10 mouse cellular contexts compared by ENCODE assay signal in the genomic region with DNA sequence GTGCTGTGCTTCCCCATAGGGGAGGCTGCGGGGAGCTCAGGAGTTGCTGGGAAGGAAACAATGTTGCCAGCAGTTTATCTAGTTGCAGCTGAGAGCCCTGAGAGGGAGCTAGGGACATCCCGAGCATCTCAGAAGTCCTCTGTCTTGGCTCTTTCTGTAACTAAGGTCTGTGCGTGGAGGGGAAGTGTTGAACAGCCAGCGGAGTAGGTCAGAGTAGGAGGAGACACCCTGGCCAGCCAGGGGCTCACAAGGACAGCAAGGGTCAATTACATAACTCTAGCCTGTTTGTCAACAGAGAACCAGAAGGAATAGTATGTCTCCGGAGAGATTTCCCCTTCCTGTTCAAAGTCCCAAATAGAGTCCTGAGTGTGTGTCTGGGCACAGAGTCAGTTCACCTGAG. TPM values are rescaled to one million over a fixed set of nuclear protein-coding genes. Genes with fewer than 3 reads are reported as not detected.
A peak's percentile ranks its signal among the peaks of the same experiment; 100 is the strongest.
DNase-seq lines count a peak whose midpoint lies in the region; ATAC-seq and TF ChIP-seq lines count a peak whose summit lies in the region.
"Had no signal": no experiment of that assay in that cellular context is flagged by ENCODE, and none has a peak within 500 bp of the region (broad histone marks: within the 10 kb centered on the region; RNA-seq: fewer than 3 reads in every experiment).

No protein-coding gene starts in this region.

- H3K4me1 ChIP-seq in kidney, embryonic 16.5 days (ENCODE audit: insufficient read depth, low read length): peaks cover 29% of the 10 kb centered on the region
- H3K4me1 ChIP-seq in forebrain, postnatal 0 days (ENCODE audit: insufficient read depth): peaks cover 9% of the 10 kb centered on the region; the same call in 1 of the 2 replicates

- no peak overlapping the region for H3K27ac ChIP-seq in kidney, embryonic 16.5 days (ENCODE audit: low read length)
- H3K27ac ChIP-seq in forebrain, postnatal 0 days (ENCODE audit: low read depth, low read length): no peak overlapping the region
- H3K27ac ChIP-seq: forebrain, embryonic 12.5 days; midbrain, embryonic 12.5 days had no signal

- H3K27me3 ChIP-seq in kidney, embryonic 16.5 days (ENCODE audit: insufficient read depth, low read length): no peaks in the 10 kb centered on the region
- H3K27me3 ChIP-seq in forebrain, postnatal 0 days (ENCODE audit: insufficient read depth, low read length): no peaks in the 10 kb centered on the region
- H3K27me3 ChIP-seq: midbrain, embryonic 12.5 days had no signal

- no peak for TF ChIP-seq CTCF in forebrain, postnatal 0 days (IDR thresholded peaks at IDR 0.05; ENCODE audit: low read depth)

- H3K9me3 ChIP-seq in kidney, embryonic 16.5 days (ENCODE audit: low read length): no peaks in the 10 kb centered on the region
- H3K9me3 ChIP-seq in forebrain, postnatal 0 days (ENCODE audit: low read length): no peaks in the 10 kb centered on the region
- H3K9me3 ChIP-seq: forebrain, embryonic 12.5 days; midbrain, embryonic 12.5 days had no signal

- H3K4me2 ChIP-seq in kidney, embryonic 16.5 days (replicated peaks; ENCODE audit: low read depth, low read length): no peak overlapping the region
- H3K4me2 ChIP-seq in forebrain, postnatal 0 days (ENCODE audit: low read depth): no peak overlapping the region
- H3K4me2 ChIP-seq: forebrain, embryonic 12.5 days; midbrain, embryonic 12.5 days had no signal

- no peak overlapping the region for H3K4me3 ChIP-seq in kidney, embryonic 16.5 days (ENCODE audit: low read length)
- H3K4me3 ChIP-seq in forebrain, postnatal 0 days (ENCODE audit: low read depth, low read length): no peak overlapping the region
- H3K4me3 ChIP-seq: forebrain, embryonic 12.5 days; midbrain, embryonic 12.5 days had no signal

- intact Hi-C loops in left cerebral cortex, postnatal 36 days (cut with DNase I): no loop called here

- no peak overlapping the region for H3K9ac ChIP-seq in kidney, embryonic 16.5 days (replicated peaks; ENCODE audit: low read length)
- no peak overlapping the region for H3K9ac ChIP-seq in forebrain, postnatal 0 days
- H3K9ac ChIP-seq: forebrain, embryonic 12.5 days; midbrain, embryonic 12.5 days had no signal

- 63% methylated on average over 5 of the region's 5 CpGs for WGBS in kidney, embryonic 16.5 days
- WGBS in forebrain, postnatal 0 days: 67% methylated on average over 5 of the region's 5 CpGs

- DNase-seq in adrenal gland, adult 8-10 months: peak; percentile 50
- no peak for DNase-seq in adrenal gland, adult 18-20 months (ENCODE audit: low spot score in 2 of 2)
- peak; percentile 83 to 93 for DNase-seq in kidney, adult 8-10 months
- peak; percentile 43 for DNase-seq in kidney, postnatal 10 days
- no peak for DNase-seq in left cerebral cortex, postnatal 36 days (ENCODE audit: low spot score in 2 of 2)
- DNase-seq in forebrain, postnatal 0 days: no peak

- H3K36me3 ChIP-seq in kidney, embryonic 16.5 days (ENCODE audit: insufficient read depth, low read length): no peaks in the 10 kb centered on the region
- H3K36me3 ChIP-seq in forebrain, postnatal 0 days (ENCODE audit: insufficient read depth): no peaks in the 10 kb centered on the region
- H3K36me3 ChIP-seq: forebrain, embryonic 12.5 days; midbrain, embryonic 12.5 days had no signal

- ATAC-seq in kidney, embryonic 16.5 days (ENCODE audit: low FRiP score, low TSS enrichment): no peak
- ATAC-seq in granulocyte monocyte progenitor cell, adult 5-6 weeks (replicated peaks; ENCODE audit: poor library complexity, severe bottlenecking): peak; percentile 40
- no peak for ATAC-seq in forebrain, postnatal 0 days

RNA-seq across cellular contexts. Expression of gene Umps, which starts 34.7 kb away (rescaled TPM):
- 10 to 100 TPM; 35.3 to 47.5 (median 38.2) TPM for total RNA-seq in adrenal gland, adult 8-10 months (2022)
- total RNA-seq in adrenal gland, adult 18-20 months (2021): 10 to 100 TPM; 49.1 TPM
- polyA plus RNA-seq in kidney, embryonic 16.5 days (2015; fragmentation: Nextera tagmentation; extraction: Ambion mirVana): 66.3 and 66.6 TPM in 2 replicates
- total RNA-seq in granulocyte monocyte progenitor cell, adult 5-6 weeks (2014; fragmentation: Nextera tagmentation): 69.3 and 73.3 TPM in 2 replicates
- 129 and 134 TPM in 2 replicates for total RNA-seq in granulocyte monocyte progenitor cell, adult 5-6 weeks (2017)
- 10 to 100 TPM; 12.2 to 15.1 TPM for total RNA-seq in left cerebral cortex, postnatal 36 days (2021)
- 26.3 and 28.3 TPM in 2 replicates for total RNA-seq in forebrain, postnatal 0 days (2014; rRNA removed)
- polyA plus RNA-seq in forebrain, postnatal 0 days (2015; fragmentation: Nextera tagmentation; extraction: Ambion mirVana): 22.9 and 24.7 TPM in 2 replicates

Comparison
In these comparisons a context has a peak if more than half of its experiments do, and no peak if none do; other contexts are left out.
1. DNase-seq: peak in adrenal gland, adult 8-10 months (single experiment), kidney, adult 8-10 months (2 of 2) and kidney, postnatal 10 days (single experiment); none in adrenal gland, adult 18-20 months (0 of 2), left cerebral cortex, postnatal 36 days (0 of 2) and forebrain, postnatal 0 days (single experiment).